Comparison of ENCODE assay signal across 23 mouse cellular contexts in the genomic region with DNA sequence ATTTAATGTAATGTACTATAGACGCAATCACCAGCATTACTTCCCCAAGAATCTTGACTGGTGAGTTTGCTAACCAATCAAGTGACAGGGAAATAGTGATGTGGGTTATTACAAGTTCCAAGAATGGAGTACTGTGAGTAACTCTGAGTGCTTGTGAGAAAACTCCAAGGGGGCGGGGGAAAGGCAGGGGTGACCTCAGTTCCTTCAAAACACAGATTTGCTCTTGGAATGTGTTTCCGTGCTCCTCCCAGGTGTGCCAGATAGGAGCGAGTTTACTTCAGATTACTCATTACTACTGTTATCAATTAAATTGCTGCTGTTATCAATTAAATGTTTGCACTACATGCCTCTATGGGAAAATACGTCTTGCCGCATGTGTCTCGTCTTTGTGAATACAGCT.
"Had no signal": no experiment of that assay in that cellular context is flagged by ENCODE, and none has a peak within 500 bp of the region (broad histone marks: within the 10 kb centered on the region; RNA-seq: fewer than 3 reads in every experiment).

No protein-coding gene starts in this region.

- H3K9ac ChIP-seq: liver, embryonic 13.5 days; liver, embryonic 15.5 days; liver, postnatal 0 days; lung, embryonic 15.5 days; midbrain, embryonic 12.5 days; neural tube, embryonic 13.5 days; neural tube, embryonic 15.5 days had no signal

- H3K9me3 ChIP-seq: liver, embryonic 13.5 days; liver, embryonic 15.5 days; lung, embryonic 15.5 days; midbrain, embryonic 10.5 days; midbrain, embryonic 12.5 days; neural tube, embryonic 13.5 days; neural tube, embryonic 15.5 days had no signal

- H3K4me1 ChIP-seq: liver, embryonic 13.5 days; liver, embryonic 15.5 days; lung, embryonic 15.5 days; midbrain, embryonic 10.5 days; midbrain, embryonic 12.5 days; neural tube, embryonic 13.5 days; neural tube, embryonic 15.5 days had no signal

- H3K36me3 ChIP-seq: liver, embryonic 13.5 days; liver, embryonic 15.5 days; lung, embryonic 15.5 days; midbrain, embryonic 10.5 days; midbrain, embryonic 12.5 days; neural tube, embryonic 13.5 days; neural tube, embryonic 15.5 days had no signal

- ATAC-seq: liver, postnatal 0 days; lung, postnatal 0 days; midbrain, embryonic 16.5 days had no signal

- H3K4me2 ChIP-seq: liver, embryonic 13.5 days; liver, embryonic 15.5 days; lung, embryonic 15.5 days; midbrain, embryonic 12.5 days; neural tube, embryonic 13.5 days; neural tube, embryonic 15.5 days had no signal

- H3K4me3 ChIP-seq: liver, embryonic 13.5 days; liver, embryonic 15.5 days; lung, embryonic 15.5 days; midbrain, embryonic 10.5 days; midbrain, embryonic 12.5 days; myocyte; neural tube, embryonic 13.5 days; neural tube, embryonic 15.5 days had no signal

- DNase-seq: liver, embryonic 13.5 days; liver, postnatal 0 days; lung, adult 2 months; lung, postnatal 14 days; lung, postnatal 36 days; midbrain, embryonic 14.5 days; retina, postnatal 1 day; right cerebral cortex, adult 18-20 months; right cerebral cortex, postnatal 25 days; right cerebral cortex, postnatal 4 days; spleen, adult 18-20 months; thymus, adult 18-20 months; thymus, postnatal 25 days; thymus, postnatal 4 days had no signal

- H3K27ac ChIP-seq: liver, embryonic 13.5 days; liver, embryonic 15.5 days; lung, embryonic 15.5 days; midbrain, embryonic 10.5 days; midbrain, embryonic 12.5 days; neural tube, embryonic 13.5 days; neural tube, embryonic 15.5 days had no signal

- H3K27me3 ChIP-seq: liver, embryonic 13.5 days; liver, embryonic 15.5 days; lung, embryonic 15.5 days; midbrain, embryonic 12.5 days; neural tube, embryonic 13.5 days; neural tube, embryonic 15.5 days had no signal
